Mouse (Mus musculus) retina, postnatal 7 days (tissue): Measurements from ENCODE around the gene Vhl.

Source experiments
- DNase-seq: peaks from one replicate; pipeline ENCODE4 v3.0.0-alpha.2; 2012; ENCODE audit warnings: low read depth, low spot score

The Vhl gene

DNA sequence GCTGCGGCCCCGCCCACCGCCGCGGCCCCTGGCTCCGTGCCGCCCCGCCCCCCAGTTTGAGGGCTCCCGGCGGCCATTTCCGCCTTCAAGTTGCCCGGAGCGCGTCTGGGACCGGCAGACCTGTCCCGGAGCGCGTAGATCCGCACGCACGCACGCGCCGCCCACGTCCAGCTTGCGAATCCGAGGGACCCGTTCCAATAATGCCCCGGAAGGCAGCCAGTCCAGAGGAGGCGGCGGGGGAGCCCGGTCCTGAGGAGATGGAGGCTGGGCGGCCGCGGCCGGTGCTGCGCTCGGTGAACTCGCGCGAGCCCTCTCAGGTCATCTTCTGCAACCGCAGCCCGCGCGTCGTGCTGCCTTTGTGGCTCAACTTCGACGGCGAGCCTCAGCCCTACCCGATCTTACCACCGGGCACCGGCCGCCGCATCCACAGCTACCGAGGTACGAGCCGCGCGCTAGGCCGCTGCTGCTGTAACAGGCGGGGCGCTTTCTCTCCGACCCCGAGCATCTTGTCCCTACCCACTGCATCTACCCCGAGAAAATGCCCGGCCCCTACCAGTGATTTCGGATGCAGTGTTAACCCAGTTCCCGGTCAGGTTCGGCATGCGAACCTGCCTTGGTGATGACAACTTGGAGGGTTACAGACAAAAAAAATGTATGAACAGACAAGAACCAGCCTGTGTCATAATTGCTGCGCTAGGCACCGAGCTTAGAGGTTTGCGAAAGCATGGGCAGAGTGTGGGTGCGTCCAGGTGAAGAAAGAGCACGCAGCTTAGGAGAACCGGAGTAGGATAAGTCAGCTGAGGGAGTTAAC is at the start of gene Vhl:
Gene Vhl (plus strand): TSS at position 19 of the 811 bp plus-strand sequence.
- peak; percentile 78 for DNase-seq

GRCm38 (mm10) chr6:113576044-113576443 is 47.7 kb upstream of the Vhl start:
- DNase-seq, result no peak

GRCm38 (mm10) chr6:113579306-113579705 is 44.5 kb upstream of the Vhl start:
- peak; percentile 60 for DNase-seq

GRCm38 (mm10) chr6:113583023-113583422 is 40.7 kb upstream of the Vhl start:
- no peak for DNase-seq

DNA sequence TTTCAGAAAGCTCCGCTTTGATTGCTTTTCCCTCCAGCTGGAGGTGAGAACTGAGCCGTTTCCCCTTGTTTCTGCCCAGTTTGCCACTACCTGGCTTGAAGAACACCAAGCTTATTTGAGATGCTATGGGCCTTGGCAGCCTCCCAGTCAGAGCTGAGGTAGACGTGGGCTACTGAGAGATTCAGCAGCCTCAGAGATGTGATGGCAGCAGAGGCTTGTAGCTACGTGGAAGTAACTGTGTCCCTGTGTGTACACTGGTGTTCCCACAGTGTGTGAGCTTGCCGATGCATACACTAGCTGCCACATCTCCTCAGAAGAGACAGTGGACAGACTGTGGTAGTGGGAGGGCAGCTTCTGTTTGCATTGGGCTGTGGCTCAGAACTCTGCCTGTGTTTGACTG is 38.7 kb upstream of the Vhl start:
- no peak for DNase-seq

DNA sequence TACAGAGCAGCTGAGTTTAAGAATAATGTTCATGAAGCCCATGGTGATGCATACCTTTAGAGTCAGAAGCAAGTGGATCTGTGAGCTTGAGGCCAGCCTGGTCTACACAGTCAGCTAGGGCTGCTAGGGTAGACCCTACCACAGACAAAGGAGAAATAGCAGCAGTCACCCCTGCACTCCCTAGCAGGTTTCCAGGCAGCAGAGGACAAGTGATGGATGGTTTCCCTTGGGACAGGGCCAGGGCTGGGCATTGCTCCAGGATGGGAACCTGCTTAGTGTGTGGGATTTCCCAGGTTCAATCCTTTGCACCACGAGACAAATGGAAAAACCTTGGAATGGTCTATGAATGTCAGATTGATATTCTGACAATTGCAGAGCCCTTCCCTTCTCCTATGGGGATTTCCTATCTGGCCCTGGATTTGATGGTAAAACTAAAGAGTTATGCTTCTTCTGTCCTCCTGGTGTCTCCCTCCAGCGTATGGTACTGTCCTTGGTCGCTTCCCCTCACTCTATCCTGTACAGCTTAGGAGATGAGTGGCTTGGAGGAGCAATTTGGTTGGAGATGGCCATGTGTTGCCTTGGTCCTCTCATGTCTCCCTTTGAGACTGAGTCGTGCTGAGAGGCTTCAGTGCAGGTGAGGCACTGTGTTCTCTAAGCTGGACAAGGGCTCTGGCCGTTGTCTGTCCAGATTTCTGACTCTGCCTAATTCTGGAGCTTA is 37.1 kb upstream of the Vhl start:
- no peak for DNase-seq

- DNase-seq, result no peak
These were observed 31.1 kb upstream of the Vhl start for GRCm38 (mm10) chr6:113592637-113593036.

- no peak for DNase-seq
These were observed 25.8 kb upstream of the Vhl start for GRCm38 (mm10) chr6:113597945-113598344.

DNA sequence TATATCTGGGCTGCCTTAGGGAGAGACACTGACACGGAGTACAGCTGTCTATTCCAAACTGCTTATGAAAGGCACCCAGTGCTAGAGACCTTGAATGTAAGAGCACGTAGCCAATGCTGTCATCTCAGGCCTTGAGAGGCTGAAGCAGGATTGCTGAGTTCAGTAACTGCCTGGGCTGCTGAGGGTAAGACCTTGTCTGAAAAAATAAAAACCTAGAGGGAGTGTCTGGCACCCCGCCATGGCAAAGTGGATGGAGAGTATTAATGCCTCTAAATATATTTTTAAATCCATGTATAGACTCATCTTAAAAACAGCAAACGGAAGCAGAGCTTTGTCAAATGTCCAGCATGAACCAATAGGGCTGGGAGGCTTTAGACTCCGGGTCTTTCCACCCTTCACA is 23.9 kb upstream of the Vhl start:
- DNase-seq, result no peak

DNA sequence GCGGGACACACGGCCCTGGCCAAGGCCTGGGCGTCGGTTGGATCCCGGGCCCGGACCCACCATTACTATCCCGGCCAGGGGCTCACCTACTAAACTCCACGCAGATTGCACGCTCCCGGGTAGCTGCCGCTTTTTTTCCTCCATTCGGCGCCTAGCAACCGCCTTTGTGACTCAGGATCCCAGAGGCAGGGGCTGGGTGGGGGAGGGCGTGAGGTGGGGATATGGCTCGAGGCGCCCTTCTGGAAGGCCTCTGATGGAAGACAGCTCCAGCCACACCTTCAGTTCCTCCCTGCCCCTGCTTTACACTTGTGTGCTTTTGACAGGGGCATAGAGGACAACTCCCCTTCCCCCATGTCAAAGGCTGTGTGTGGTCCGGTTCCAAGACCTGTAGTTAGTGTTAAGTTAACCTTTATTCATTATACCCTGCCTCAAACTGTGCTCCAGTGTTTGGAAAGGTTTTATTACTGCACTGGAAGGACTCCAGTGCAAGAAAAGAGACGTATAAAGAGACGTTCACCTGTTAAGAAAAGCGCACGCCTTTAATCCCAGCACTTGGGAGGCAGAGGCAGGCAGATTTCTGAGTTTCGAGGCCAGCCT is 23.1 kb upstream of the Vhl start, which contains the start of gene Fancd2os:
Gene Fancd2os (minus strand): TSS at position 173 of the 597 bp plus-strand sequence.
- no peak for DNase-seq

DNA sequence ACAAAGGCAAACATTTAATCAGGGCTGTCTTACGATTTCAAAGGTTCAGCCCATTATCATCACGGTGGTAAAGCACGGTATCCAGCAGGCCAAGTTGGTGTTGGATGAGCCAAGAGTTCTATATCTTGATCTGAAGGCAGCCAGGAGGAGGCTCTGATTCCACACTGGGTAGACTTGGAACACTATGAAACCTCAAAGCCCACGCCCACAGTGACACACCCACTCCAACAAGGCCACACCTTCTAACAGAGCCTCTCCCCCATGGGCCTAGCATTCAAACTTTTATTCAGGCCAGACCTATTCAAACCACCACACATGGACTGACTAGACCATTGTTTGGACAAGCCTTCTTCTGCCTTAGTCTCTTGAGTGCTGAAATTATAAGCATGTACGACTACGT is 20.9 kb upstream of the Vhl start:
- DNase-seq, result no peak

DNA sequence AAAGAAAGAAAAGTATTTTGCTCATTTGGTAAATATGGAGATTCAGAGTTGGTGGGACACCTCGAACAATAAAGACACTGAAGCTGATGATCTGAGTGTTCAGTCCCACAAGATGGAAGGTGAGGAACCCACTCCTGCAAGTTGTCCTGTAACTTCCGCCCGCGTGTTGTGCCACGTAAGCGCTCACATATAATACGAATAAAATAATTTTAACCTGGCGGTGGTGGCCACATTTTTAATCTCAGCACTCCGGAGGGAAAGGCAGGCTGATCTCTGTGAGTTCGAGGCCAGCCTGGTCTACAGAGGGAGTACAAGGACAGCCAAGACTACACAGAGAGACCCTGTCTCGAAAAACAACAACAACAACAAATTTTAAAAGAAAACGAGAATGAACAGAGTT is 19.8 kb upstream of the Vhl start:
- no peak for DNase-seq

DNA sequence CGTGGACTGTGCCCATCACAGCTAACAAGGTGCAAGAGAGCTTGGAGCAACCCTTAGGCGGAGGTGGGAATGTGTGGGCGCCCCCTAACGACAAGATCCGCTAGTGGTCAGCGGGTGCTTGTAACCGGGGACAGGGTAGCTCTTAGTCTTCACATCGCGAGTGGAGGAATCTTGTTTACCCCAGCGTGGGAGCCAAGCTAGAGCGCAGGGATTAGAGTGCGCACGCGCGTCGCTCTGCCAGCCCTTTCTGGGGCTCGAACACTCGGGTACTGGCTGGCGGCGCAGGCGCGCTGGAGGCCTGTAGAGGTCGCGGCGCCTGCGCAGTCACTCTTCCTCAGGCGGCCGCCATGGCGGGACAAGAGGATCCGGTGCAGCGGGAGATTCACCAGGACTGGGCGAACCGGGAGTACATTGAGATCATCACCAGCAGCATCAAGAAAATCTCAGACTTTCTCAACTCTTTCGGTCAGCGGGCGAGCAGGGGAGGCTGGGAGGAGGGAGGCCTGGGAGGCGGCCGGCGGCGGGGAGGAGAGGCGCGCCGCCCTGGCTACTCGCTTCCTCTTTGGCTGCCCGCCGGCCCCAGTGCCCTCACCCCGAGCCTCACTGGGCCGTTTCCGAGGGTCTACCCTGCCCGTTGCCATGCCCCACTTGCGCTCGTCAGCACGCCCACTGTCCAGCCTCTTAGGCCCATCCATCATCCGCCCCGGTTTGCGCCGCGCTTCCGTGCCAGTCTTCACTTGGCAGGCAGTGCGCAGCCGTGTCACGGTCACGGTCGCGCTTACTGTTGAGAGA is 19.1 kb upstream of the Vhl start, which contains the start of gene Brk1:
Gene Brk1 (plus strand): TSS at position 341 of the 792 bp plus-strand sequence.
- peak; percentile 80 for DNase-seq

GRCm38 (mm10) chr6:113605224-113605545 is 18.6 kb upstream of the Vhl start:
- no peak for DNase-seq

- DNase-seq, result no peak
These were observed 14.9 kb upstream of the Vhl start for GRCm38 (mm10) chr6:113608871-113609270.

GRCm38 (mm10) chr6:113609293-113609692 is 14.5 kb upstream of the Vhl start:
- DNase-seq, result no peak

DNA sequence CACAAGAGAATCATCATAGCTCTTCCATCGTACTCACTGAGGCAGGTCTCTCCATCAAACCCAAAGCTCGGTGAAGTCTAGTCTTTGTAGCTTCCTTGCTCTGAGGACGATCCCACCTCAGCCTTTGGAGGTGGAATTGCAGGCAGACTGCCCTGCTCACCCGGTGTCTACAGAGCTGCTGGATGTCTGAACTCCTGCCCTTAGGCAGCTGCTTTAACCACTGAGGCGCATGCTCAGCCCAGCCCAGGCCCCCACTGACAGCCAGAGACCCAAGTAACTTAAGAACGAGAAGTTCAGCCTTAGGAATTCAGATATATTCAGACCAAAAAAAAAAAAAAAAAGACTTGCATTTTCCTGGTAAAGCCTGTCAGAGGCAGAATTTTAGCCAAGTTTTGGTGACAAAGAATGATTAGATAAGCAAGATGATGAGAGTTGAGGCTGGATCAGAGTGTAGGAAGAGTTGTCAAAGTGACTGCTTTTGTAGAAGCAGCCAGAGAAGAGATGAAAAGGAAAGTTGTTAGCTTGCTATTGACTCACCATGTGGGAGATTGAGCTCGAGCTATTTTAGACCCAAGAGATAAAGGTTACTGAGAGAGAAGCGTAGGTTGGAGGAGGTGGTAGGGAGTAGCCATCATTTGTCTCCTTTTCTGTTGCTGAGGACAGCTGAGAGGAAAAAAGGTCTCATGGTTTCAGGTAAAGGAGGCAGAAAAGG is 11.3 kb upstream of the Vhl start:
- DNase-seq, result no peak

- DNase-seq, result no peak
These were observed 9.6 kb upstream of the Vhl start for GRCm38 (mm10) chr6:113614152-113614551.

DNA sequence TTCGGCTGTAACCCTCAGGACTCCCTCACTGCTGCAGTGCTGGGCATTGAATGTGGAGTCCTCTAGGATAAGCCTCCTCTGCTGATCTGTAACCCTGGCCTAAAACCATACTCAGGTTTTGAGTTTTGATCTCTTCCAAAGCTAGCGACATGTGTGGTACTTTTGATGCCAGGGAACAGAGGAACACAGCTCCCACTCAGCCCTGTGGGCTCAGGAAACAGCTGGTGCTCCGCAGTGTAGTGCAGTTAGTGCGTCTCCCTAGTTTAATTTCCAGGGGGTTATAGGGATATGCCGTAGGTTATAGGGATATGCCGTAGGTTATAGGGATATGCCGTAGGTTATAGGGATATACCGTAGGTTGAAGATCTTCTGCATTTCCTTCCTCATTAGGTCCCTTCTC is 8.8 kb upstream of the Vhl start:
- DNase-seq, result no peak

GRCm38 (mm10) chr6:113615489-113615888 is 8.3 kb upstream of the Vhl start:
- no peak for DNase-seq

- DNase-seq, result no peak
These were observed 373 bp upstream of the Vhl start for GRCm38 (mm10) chr6:113623386-113623785.
